Mouse (Mus musculus) lung, adult 2 months (tissue): ENCODE results near the gene Mcm8. TPM values are rescaled to one million over a fixed set of nuclear protein-coding genes. Genes with fewer than 3 reads are reported as not detected.
A peak's percentile ranks its signal among the peaks of the same experiment; 100 is the strongest.

Experiments
- DNase-seq: peaks from one replicate; pipeline ENCODE4 v3.0.0; 2022
- H3K4me1 ChIP-seq: fragments of 200-500 bp; 2 replicates; pipeline ENCODE4 v1.6.1; 2011; ENCODE audit warnings: low read length; ENCODE audit not compliant: control insufficient read depth, insufficient read depth
- H3K4me3 ChIP-seq: fragments of 200-500 bp; replicated peaks from 2 replicates; pipeline ENCODE3; 2011; ENCODE audit warnings: low read depth, mild to moderate bottlenecking, control low read depth, low read length; ENCODE audit errors: extremely low read depth
- CTCF ChIP-seq: fragments of 200-500 bp; IDR thresholded peaks from 2 replicates; pipeline ENCODE4 v1.5.1; 2011; ENCODE audit warnings: mild to moderate bottlenecking, low read length, control low read depth; ENCODE audit not compliant: insufficient read depth
- POLR2A ChIP-seq: fragments of 200-500 bp; IDR thresholded peaks from 2 replicates; pipeline ENCODE4 v1.6.1; 2011; ENCODE audit warnings: low read depth, mild to moderate bottlenecking, control low read depth, low read length, borderline replicate concordance; ENCODE audit errors: extremely low read depth
- WGBS: fragments of 180-500 bp; shearing (Covaris S2); methylation state at CpG from one replicate; pipeline ENCODE4 v1.1.7; 2018; 5-methylcytosine and 5-hydroxymethylcytosine counted together
- polyA plus RNA-seq: library from polyadenylated mRNA; depleted of rRNA; stranded (reverse); fragments of >200 nt; gene quantifications from 2 replicates; pipeline ENCODE4 v1.2.3, GENCODE M21; 2012; rRNA removed

Mcm8 gene
- polyA plus RNA-seq, result 0.57 and 0.78 TPM in 2 replicates

GRCm38 (mm10) chr2:132815608-132816314, at the start of gene Mcm8, which contains the start of gene Trmt6:
Gene Mcm8, plus strand, starts transcription at chr2:132816141.
Gene Trmt6, minus strand, starts transcription at chr2:132816055.
- under 1% methylated on average over 59 of the region's 59 CpGs for WGBS
- TF ChIP-seq POLR2A, result no peak
- no peak for TF ChIP-seq CTCF
- H3K4me1 ChIP-seq, result no peaks in the 10 kb centered on the region; the same call in 1 of the 2 replicates
- peak; percentile 85 for DNase-seq
- H3K4me3 ChIP-seq, result peak within 1 kb of the TSS; percentile 99

- DNase-seq, result no peak
- 43% methylated on average over 1 of the region's 1 CpGs for WGBS
- no peaks in the 10 kb centered on the region for H3K4me1 ChIP-seq
- TF ChIP-seq POLR2A, result no peak
- no peak for TF ChIP-seq CTCF
- no peak overlapping the region for H3K4me3 ChIP-seq
These were observed 45.1 kb upstream of the Mcm8 start for GRCm38 (mm10) chr2:132770822-132771221.

- WGBS, result 10% methylated on average over 4 of the region's 4 CpGs
- no peak for DNase-seq
- TF ChIP-seq CTCF, result no peak
- no peak for TF ChIP-seq POLR2A
- no peaks in the 10 kb centered on the region for H3K4me1 ChIP-seq
- H3K4me3 ChIP-seq, result no peak within 1 kb of the TSS
These were observed 35.0 kb upstream of the Mcm8 start, which contains the start of gene Chgb for GRCm38 (mm10) chr2:132780978-132781377. Gene Chgb, plus strand, starts transcription at chr2:132781278.

GRCm38 (mm10) chr2:132781439-132782068, 34.4 kb upstream of the Mcm8 start:
- H3K4me1 ChIP-seq, result no peaks in the 10 kb centered on the region
- peak; percentile 58 for DNase-seq
- no peak overlapping the region for H3K4me3 ChIP-seq
- 1% methylated on average over 41 of the region's 41 CpGs for WGBS
- no peak for TF ChIP-seq POLR2A
- no peak for TF ChIP-seq CTCF

- TF ChIP-seq POLR2A (no peak), CTCF (no peak)
- WGBS, result 69% methylated on average over 6 of the region's 6 CpGs
- H3K4me1 ChIP-seq, result no peaks in the 10 kb centered on the region
- no peak overlapping the region for H3K4me3 ChIP-seq
- no peak for DNase-seq
These were observed 31.9 kb upstream of the Mcm8 start for GRCm38 (mm10) chr2:132784039-132784438.

GRCm38 (mm10) chr2:132793441-132794203, 22.3 kb upstream of the Mcm8 start:
- no peaks in the 10 kb centered on the region for H3K4me1 ChIP-seq
- TF ChIP-seq CTCF (no peak), POLR2A (no peak)
- DNase-seq, result no peak
- no peak overlapping the region for H3K4me3 ChIP-seq
- WGBS, result 78% methylated on average over 19 of the region's 19 CpGs

GRCm38 (mm10) chr2:132794204-132794586, 21.7 kb upstream of the Mcm8 start:
- no peaks in the 10 kb centered on the region for H3K4me1 ChIP-seq
- H3K4me3 ChIP-seq, result no peak overlapping the region
- TF ChIP-seq CTCF, result no peak
- no peak for TF ChIP-seq POLR2A

GRCm38 (mm10) chr2:132802976-132803375, 13.0 kb upstream of the Mcm8 start:
- Histone ChIP-seq H3K4me3 (no peak overlapping the region), H3K4me1 (no peaks in the 10 kb centered on the region)
- TF ChIP-seq POLR2A (no peak), CTCF (no peak)
- no peak for DNase-seq
- WGBS, result 87% methylated on average over 2 of the region's 2 CpGs

More at GRCm38 (mm10) chr2:132794204-132794586, 21.7 kb upstream of the Mcm8 start:
- WGBS, result 81% methylated on average over 7 of the region's 7 CpGs
- DNase-seq, result no peak

GRCm38 (mm10) chr2:132841071-132841470, 25.1 kb downstream of the Mcm8 start:
- H3K4me3 ChIP-seq, result no peak overlapping the region
- TF ChIP-seq POLR2A, result no peak
- no peak for TF ChIP-seq CTCF
- 89% methylated on average over 4 of the region's 4 CpGs for WGBS
- DNase-seq, result no peak
- H3K4me1 ChIP-seq, result no peaks in the 10 kb centered on the region
